Mouse (Mus musculus) forebrain, embryonic 16.5 days (tissue): ENCODE results near the gene Dgkg. TPM values are rescaled to one million over a fixed set of nuclear protein-coding genes. Genes with fewer than 3 reads are reported as not detected.

Experiments used
- ATAC-seq: fragments of 200-750 bp; cut with Nextera tagmentation; 2 replicates; pipeline ENCODE4 v1.8.0; 2017; ENCODE audit warnings: mild to moderate bottlenecking, moderate library complexity
- H3K27ac ChIP-seq: fragments of 300-500 bp; sonication (generic); 2 replicates; pipeline ENCODE4 v1.5.1; 2014; ENCODE audit warnings: low read length, control low read depth
- H3K27me3 ChIP-seq: fragments of 300-500 bp; sonication (generic); replicated peaks from 2 replicates; pipeline ENCODE4 v1.6.1; 2014; ENCODE audit warnings: low read length; ENCODE audit not compliant: control insufficient read depth, insufficient read depth
- H3K36me3 ChIP-seq: fragments of 300-500 bp; sonication (generic); 2 replicates; pipeline ENCODE4 v1.6.1; 2014; ENCODE audit not compliant: control insufficient read depth, insufficient read depth
- H3K4me1 ChIP-seq: fragments of 300-500 bp; sonication (generic); replicated peaks from 2 replicates; pipeline ENCODE4 v1.6.1; 2014; ENCODE audit warnings: low read length; ENCODE audit not compliant: control insufficient read depth, insufficient read depth
- H3K4me2 ChIP-seq: fragments of 300-500 bp; sonication (generic); 2 replicates; pipeline ENCODE4 v1.6.1; 2014; ENCODE audit warnings: mild to moderate bottlenecking, low read length, control low read depth
- H3K4me3 ChIP-seq: fragments of 300-500 bp; sonication (generic); replicated peaks from 2 replicates; pipeline ENCODE4 v1.5.1; 2014; ENCODE audit warnings: mild to moderate bottlenecking, low read length, control low read depth
- H3K9ac ChIP-seq: fragments of 300-500 bp; sonication (generic); replicated peaks from 2 replicates; pipeline ENCODE4 v1.6.1; 2014; ENCODE audit warnings: low read depth, low read length, control low read depth
- H3K9me3 ChIP-seq: fragments of 300-500 bp; sonication (generic); 2 replicates; pipeline ENCODE4 v1.6.1; 2016; ENCODE audit warnings: low read length; ENCODE audit not compliant: control insufficient read depth
- WGBS: fragments of 180-500 bp; shearing (Covaris S2); extraction: QIAGEN DNeasy Blood & Tissue Kit; methylation state at CpG from one replicate; pipeline ENCODE4 v1.1.7; 2014; 5-methylcytosine and 5-hydroxymethylcytosine counted together
- polyA plus RNA-seq: library from polyadenylated mRNA; unstranded; fragments of >200 nt; fragmentation: Nextera tagmentation; extraction: Ambion mirVana; gene quantifications from 2 replicates; pipeline ENCODE4 v1.2.1, GENCODE M21; 2015

The Dgkg gene
- polyA plus RNA-seq, 1 experiment from 2014 or later, result 6.6 TPM

GRCm38 (mm10) chr16:22654477-22654835, 2.6 kb downstream of the Dgkg start:
- peaks cover 16% of the 10 kb centered on the region for H3K27me3 ChIP-seq

DNA sequence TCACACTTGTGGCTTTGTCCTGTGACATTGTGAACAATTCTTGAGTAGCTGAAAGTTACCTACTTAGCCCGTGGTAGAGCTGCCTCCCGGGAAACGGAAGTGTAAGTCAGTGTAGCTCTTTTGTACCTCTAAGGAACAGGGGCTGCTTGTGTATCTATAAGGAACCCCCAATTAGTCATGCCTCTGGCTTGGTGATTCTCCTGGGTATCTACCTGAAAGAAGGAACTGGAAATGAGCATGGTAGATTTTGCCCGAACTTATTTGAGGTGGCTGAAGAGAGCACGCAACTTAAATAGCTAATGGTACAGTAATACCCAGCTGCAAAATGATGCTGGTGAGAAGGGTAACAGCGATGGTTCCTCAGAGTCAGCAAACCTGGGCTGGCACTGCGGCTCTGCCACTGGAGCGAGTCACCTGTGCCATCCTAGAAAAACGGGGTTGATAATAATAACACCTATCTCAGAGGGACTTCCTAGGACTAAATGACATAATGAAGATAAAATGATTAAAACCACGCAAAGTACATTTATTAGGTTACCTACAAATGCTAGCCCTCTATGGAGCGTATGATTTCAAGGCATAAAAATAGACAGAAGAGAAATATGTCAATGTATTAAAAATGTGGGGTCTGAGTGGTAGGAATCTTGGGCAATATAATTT, 3.1 kb downstream of the Dgkg start:
- no peak for ATAC-seq
- 87% methylated on average over 11 of the region's 11 CpGs for WGBS

More at GRCm38 (mm10) chr16:22654477-22654835, 2.6 kb downstream of the Dgkg start:
- Histone ChIP-seq H3K27ac (no peak overlapping the region), H3K9ac (no peak overlapping the region), H3K9me3 (no peaks in the 10 kb centered on the region), H3K4me3 (no peak overlapping the region), H3K4me2 (no peak overlapping the region), H3K36me3 (no peaks in the 10 kb centered on the region), H3K4me1 (peaks cover 6% of the 10 kb centered on the region)
- no peak for ATAC-seq
- 70% methylated on average over 2 of the region's 2 CpGs for WGBS

DNA sequence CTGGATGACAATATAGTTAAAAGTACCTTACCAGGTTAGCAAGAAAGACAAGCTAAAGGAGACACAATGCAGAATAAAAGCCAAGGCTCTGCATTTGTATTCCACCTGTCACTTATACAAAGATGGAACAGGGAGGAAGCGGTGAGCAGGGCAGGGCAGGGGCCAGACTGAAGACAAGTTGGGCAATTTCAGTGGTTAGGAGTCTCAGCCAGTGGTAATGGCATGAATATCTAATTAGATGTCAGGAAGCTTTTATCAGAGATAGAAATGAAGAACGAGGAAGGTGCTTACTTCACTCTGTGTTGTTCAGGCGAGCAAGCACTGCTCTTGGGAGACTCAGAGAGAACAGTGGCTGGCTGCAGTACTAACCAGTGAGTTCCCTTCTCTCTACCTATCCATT, 5.8 kb downstream of the Dgkg start:
- Histone ChIP-seq H3K36me3 (no peaks in the 10 kb centered on the region), H3K4me3 (no peak overlapping the region), H3K4me2 (no peak overlapping the region), H3K27me3 (peaks cover 9% of the 10 kb centered on the region), H3K4me1 (peaks cover under 1% of the 10 kb centered on the region), H3K27ac (no peak overlapping the region), H3K9me3 (no peaks in the 10 kb centered on the region), H3K9ac (no peak overlapping the region)
- 79% methylated on average over 3 of the region's 3 CpGs for WGBS
- ATAC-seq, result no peak

More for the DNA sequence above, 3.1 kb downstream of the Dgkg start:
- Histone ChIP-seq H3K4me1 (peaks cover 6% of the 10 kb centered on the region), H3K4me2 (no peak overlapping the region), H3K27me3 (peaks cover 16% of the 10 kb centered on the region), H3K27ac (no peak overlapping the region), H3K36me3 (no peaks in the 10 kb centered on the region), H3K4me3 (no peak overlapping the region), H3K9ac (no peak overlapping the region), H3K9me3 (no peaks in the 10 kb centered on the region)

- WGBS, result 85% methylated on average over 1 of the region's 1 CpGs
- Histone ChIP-seq H3K4me2 (no peak overlapping the region), H3K9me3 (no peaks in the 10 kb centered on the region), H3K27me3 (no peaks in the 10 kb centered on the region), H3K36me3 (no peaks in the 10 kb centered on the region), H3K4me1 (no peaks in the 10 kb centered on the region), H3K9ac (no peak overlapping the region), H3K4me3 (no peak overlapping the region), H3K27ac (no peak overlapping the region)
- ATAC-seq, result no peak
Measured at GRCm38 (mm10) chr16:22645256-22645655, 11.8 kb downstream of the Dgkg start.

DNA sequence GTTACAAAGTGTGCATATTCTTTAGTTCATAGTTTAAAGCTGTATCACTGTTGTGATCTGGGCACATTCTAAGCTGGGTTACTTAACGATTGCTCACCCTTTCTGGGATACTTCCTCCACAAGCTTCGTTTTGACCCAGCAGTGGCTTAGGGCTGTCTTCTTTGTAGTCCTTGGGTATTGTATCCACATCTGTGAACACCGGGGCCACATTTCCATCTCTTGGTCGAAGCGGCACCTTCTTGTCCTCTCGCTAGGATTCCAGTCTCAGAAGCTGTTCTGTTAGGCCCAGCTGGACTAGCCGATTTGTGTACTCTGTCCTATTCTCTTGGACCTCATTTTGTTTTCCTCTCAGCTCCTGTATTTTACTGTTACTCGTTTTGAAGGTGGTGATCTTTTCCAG, 13.6 kb downstream of the Dgkg start:
- Histone ChIP-seq H3K27me3 (no peaks in the 10 kb centered on the region), H3K36me3 (no peaks in the 10 kb centered on the region), H3K4me3 (no peak overlapping the region), H3K9ac (no peak overlapping the region), H3K4me1 (no peaks in the 10 kb centered on the region), H3K4me2 (no peak overlapping the region), H3K27ac (no peak overlapping the region), H3K9me3 (no peaks in the 10 kb centered on the region)
- ATAC-seq, result no peak
- WGBS, result 46% methylated on average over 8 of the region's 8 CpGs

GRCm38 (mm10) chr16:22642953-22643352, 14.1 kb downstream of the Dgkg start:
- H3K4me2 ChIP-seq, result no peak overlapping the region
- no peaks in the 10 kb centered on the region for H3K27me3 ChIP-seq
- no peaks in the 10 kb centered on the region for H3K9me3 ChIP-seq
- no peaks in the 10 kb centered on the region for H3K36me3 ChIP-seq
- H3K4me1 ChIP-seq, result no peaks in the 10 kb centered on the region
- no peak overlapping the region for H3K27ac ChIP-seq
- H3K9ac ChIP-seq, result no peak overlapping the region
- no peak for ATAC-seq
- WGBS, result 80% methylated on average over 6 of the region's 6 CpGs
- no peak overlapping the region for H3K4me3 ChIP-seq

- H3K9ac ChIP-seq, result no peak overlapping the region
- H3K27me3 ChIP-seq, result no peaks in the 10 kb centered on the region
- 74% methylated on average over 4 of the region's 4 CpGs for WGBS
- H3K9me3 ChIP-seq, result no peaks in the 10 kb centered on the region
- no peak overlapping the region for H3K4me3 ChIP-seq
- no peaks in the 10 kb centered on the region for H3K36me3 ChIP-seq
- no peak for ATAC-seq
- no peaks in the 10 kb centered on the region for H3K4me1 ChIP-seq
- no peak overlapping the region for H3K27ac ChIP-seq
- H3K4me2 ChIP-seq, result no peak overlapping the region
Measured at GRCm38 (mm10) chr16:22642054-22642453, 15.0 kb downstream of the Dgkg start.

DNA sequence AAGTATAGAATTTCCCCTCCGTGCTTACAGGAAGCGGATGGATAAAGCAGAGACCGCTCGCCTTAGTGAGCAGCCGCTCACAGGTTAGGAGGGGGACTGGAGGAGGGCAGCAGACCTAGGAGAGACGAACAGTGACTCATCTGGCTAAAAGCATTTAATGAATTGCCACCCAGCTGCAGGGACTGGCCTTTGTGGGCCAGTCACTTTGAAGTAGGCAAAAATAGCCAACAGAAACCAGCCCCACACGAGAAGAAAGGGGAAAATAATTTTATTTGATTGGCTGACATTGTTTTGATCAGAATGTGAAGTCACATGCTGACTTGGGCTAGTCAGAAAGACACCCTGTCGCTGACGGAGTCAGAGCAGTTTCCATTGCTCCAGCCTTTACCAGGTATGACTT, 15.4 kb downstream of the Dgkg start:
- ATAC-seq, result no peak
- no peak overlapping the region for H3K4me3 ChIP-seq
- no peak overlapping the region for H3K27ac ChIP-seq
- WGBS, result 24% methylated on average over 9 of the region's 9 CpGs
- H3K9ac ChIP-seq, result no peak overlapping the region
- no peaks in the 10 kb centered on the region for H3K36me3 ChIP-seq
- H3K4me2 ChIP-seq, result no peak overlapping the region
- H3K4me1 ChIP-seq, result no peaks in the 10 kb centered on the region
- H3K27me3 ChIP-seq, result no peaks in the 10 kb centered on the region
- no peaks in the 10 kb centered on the region for H3K9me3 ChIP-seq

- WGBS, result 38% methylated on average over 3 of the region's 3 CpGs
- ATAC-seq, result no peak
Measured at GRCm38 (mm10) chr16:22637311-22637710, 19.7 kb downstream of the Dgkg start.

DNA sequence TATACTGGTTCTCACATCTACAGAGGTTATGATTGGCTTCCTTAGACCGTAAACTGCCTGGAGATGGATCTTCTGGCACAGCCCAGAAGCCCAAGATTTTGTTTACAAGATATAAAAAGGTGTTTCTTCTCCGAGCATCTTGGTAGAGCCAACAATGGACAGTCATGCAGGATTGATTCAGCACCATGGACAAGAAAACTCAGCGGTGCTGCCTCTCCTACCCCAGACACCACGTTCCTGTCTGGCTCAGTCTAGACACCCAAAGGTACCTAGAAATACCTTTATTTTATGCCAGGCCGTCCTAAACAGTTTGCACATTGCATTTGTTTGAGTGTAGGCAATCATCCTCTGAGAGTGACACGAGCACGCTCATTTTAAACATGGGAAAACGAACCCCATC, 21.3 kb downstream of the Dgkg start:
- Histone ChIP-seq H3K36me3 (no peaks in the 10 kb centered on the region), H3K4me2 (no peak overlapping the region), H3K27ac (no peak overlapping the region), H3K9me3 (no peaks in the 10 kb centered on the region), H3K4me1 (no peaks in the 10 kb centered on the region), H3K9ac (no peak overlapping the region), H3K27me3 (no peaks in the 10 kb centered on the region), H3K4me3 (no peak overlapping the region)
- WGBS, result 65% methylated on average over 8 of the region's 8 CpGs
- no peak for ATAC-seq

More at GRCm38 (mm10) chr16:22637311-22637710, 19.7 kb downstream of the Dgkg start:
- Histone ChIP-seq H3K27me3 (no peaks in the 10 kb centered on the region), H3K9me3 (no peaks in the 10 kb centered on the region), H3K4me1 (no peaks in the 10 kb centered on the region), H3K36me3 (no peaks in the 10 kb centered on the region), H3K4me3 (no peak overlapping the region), H3K9ac (no peak overlapping the region), H3K27ac (no peak overlapping the region), H3K4me2 (no peak overlapping the region)
